Mouse (Mus musculus) ES-Bruce4 (cell line): ENCODE results near the gene 2210010C04Rik. TPM values are rescaled to one million over a fixed set of nuclear protein-coding genes. Genes with fewer than 3 reads are reported as not detected.

Experiments
- H3K27ac ChIP-seq: 2 replicates; pipeline ENCODE4 v1.5.1; 2012; ENCODE audit warnings: low read length, inconsistent platforms; ENCODE audit not compliant: insufficient read depth
- H3K27me3 ChIP-seq: 2 replicates; pipeline ENCODE4 v1.6.1; 2012; ENCODE audit warnings: mild to moderate bottlenecking, low read length, inconsistent platforms; ENCODE audit not compliant: control insufficient read depth, poor library complexity, insufficient read depth, severe bottlenecking
- H3K36me3 ChIP-seq: 2 replicates; pipeline ENCODE4 v1.6.1; 2012; ENCODE audit warnings: inconsistent platforms, mild to moderate bottlenecking, low read length, moderate library complexity; ENCODE audit not compliant: control insufficient read depth, poor library complexity, insufficient read depth, severe bottlenecking
- H3K4me1 ChIP-seq: one replicate; pipeline ENCODE4 v1.8.1; 2011; ENCODE audit warnings: low read length; ENCODE audit not compliant: control insufficient read depth, insufficient read depth
- H3K4me3 ChIP-seq: 2 replicates; pipeline ENCODE4 v1.5.1; 2011; ENCODE audit warnings: low read depth, mild to moderate bottlenecking, low read length
- H3K9ac ChIP-seq: 2 replicates; pipeline ENCODE4 v1.6.1; 2012; ENCODE audit warnings: low read depth, mild to moderate bottlenecking, inconsistent platforms; ENCODE audit not compliant: poor library complexity, severe bottlenecking
- H3K9me3 ChIP-seq: replicated peaks from 2 replicates; pipeline ENCODE4 v1.6.1; 2012; ENCODE audit warnings: mild to moderate bottlenecking, low read length, inconsistent platforms; ENCODE audit not compliant: control insufficient read depth, poor library complexity, insufficient read depth, severe bottlenecking
- CTCF ChIP-seq: IDR thresholded peaks from one replicate; pipeline ENCODE4 v1.8.1; 2011; ENCODE audit warnings: low read depth, low read length
- EP300 ChIP-seq: IDR thresholded peaks from 2 replicates; pipeline ENCODE4 v1.6.1; 2011; ENCODE audit warnings: low read depth, low read length; ENCODE audit not compliant: insufficient read depth
- POLR2A ChIP-seq: IDR thresholded peaks from one replicate; pipeline ENCODE4 v1.8.1; 2011; ENCODE audit warnings: low read length; ENCODE audit not compliant: insufficient read depth
- polyA plus RNA-seq: library from polyadenylated mRNA; stranded (reverse); fragments of >200 nt; gene quantifications from 2 replicates; pipeline ENCODE4 v1.2.4, GENCODE M21; 2011; ENCODE audit warnings: low read depth; ENCODE audit not compliant: missing spikeins, insufficient read depth, insufficient read length

2210010C04Rik gene
- not detected in 2 replicates for polyA plus RNA-seq

- TF ChIP-seq POLR2A (no peak), EP300 (no peak), CTCF (no peak)
Measured at GRCm38 (mm10) chr6:41035409-41035808, at the start of gene 2210010C04Rik. TSS of gene 2210010C04Rik (minus strand) at chr6:41035509.

GRCm38 (mm10) chr6:41080121-41080520 lies 44.8 kb upstream of the 2210010C04Rik start:
- Histone ChIP-seq H3K9ac (no peak overlapping the region), H3K27ac (no peak overlapping the region), H3K4me1 (no peaks in the 10 kb centered on the region), H3K27me3 (no peaks in the 10 kb centered on the region), H3K36me3 (no peaks in the 10 kb centered on the region), H3K9me3 (no peaks in the 10 kb centered on the region), H3K4me3 (no peak overlapping the region)
- TF ChIP-seq EP300 (no peak), CTCF (no peak), POLR2A (no peak)

More at GRCm38 (mm10) chr6:41035409-41035808, at the start of gene 2210010C04Rik:
- Histone ChIP-seq H3K36me3 (no peaks in the 10 kb centered on the region), H3K27ac (no peak within 1 kb of the TSS), H3K9ac (no peak within 1 kb of the TSS), H3K27me3 (no peaks in the 10 kb centered on the region), H3K4me1 (peaks cover 1% of the 10 kb centered on the region), H3K9me3 (no peaks in the 10 kb centered on the region), H3K4me3 (no peak within 1 kb of the TSS)

- H3K9me3 ChIP-seq: no peaks in the 10 kb centered on the region
- no peak overlapping the region for H3K27ac ChIP-seq
- no peak for TF ChIP-seq CTCF
- no peak for TF ChIP-seq EP300
- TF ChIP-seq POLR2A: no peak
Measured at GRCm38 (mm10) chr6:41078539-41079303, 43.4 kb upstream of the 2210010C04Rik start.

GRCm38 (mm10) chr6:41075753-41076152 lies 40.4 kb upstream of the 2210010C04Rik start:
- TF ChIP-seq POLR2A (no peak), EP300 (no peak), CTCF (no peak)
- Histone ChIP-seq H3K4me1 (no peaks in the 10 kb centered on the region), H3K27ac (no peak overlapping the region), H3K9ac (no peak overlapping the region), H3K9me3 (no peaks in the 10 kb centered on the region), H3K27me3 (no peaks in the 10 kb centered on the region), H3K4me3 (no peak overlapping the region), H3K36me3 (no peaks in the 10 kb centered on the region)

More at GRCm38 (mm10) chr6:41078539-41079303, 43.4 kb upstream of the 2210010C04Rik start:
- Histone ChIP-seq H3K9ac (no peak overlapping the region), H3K4me3 (no peak overlapping the region), H3K36me3 (no peaks in the 10 kb centered on the region), H3K4me1 (no peaks in the 10 kb centered on the region), H3K27me3 (no peaks in the 10 kb centered on the region)

- Histone ChIP-seq H3K9ac (no peak overlapping the region), H3K9me3 (no peaks in the 10 kb centered on the region), H3K27me3 (peaks cover 1% of the 10 kb centered on the region; the same call in 1 of the 2 replicates), H3K4me1 (no peaks in the 10 kb centered on the region), H3K27ac (no peak overlapping the region), H3K36me3 (no peaks in the 10 kb centered on the region), H3K4me3 (no peak overlapping the region)
- no peak for TF ChIP-seq EP300
- TF ChIP-seq CTCF: no peak
- no peak for TF ChIP-seq POLR2A
Measured at GRCm38 (mm10) chr6:41063332-41063731, 28.0 kb upstream of the 2210010C04Rik start.

- no peak for TF ChIP-seq POLR2A
- TF ChIP-seq EP300: no peak
- no peak for TF ChIP-seq CTCF
- Histone ChIP-seq H3K27ac (no peak overlapping the region), H3K4me3 (no peak overlapping the region)
Measured at GRCm38 (mm10) chr6:41062746-41063145, 27.4 kb upstream of the 2210010C04Rik start.

More at GRCm38 (mm10) chr6:41062746-41063145, 27.4 kb upstream of the 2210010C04Rik start:
- no peaks in the 10 kb centered on the region for H3K36me3 ChIP-seq
- H3K9me3 ChIP-seq: no peaks in the 10 kb centered on the region
- no peak overlapping the region for H3K9ac ChIP-seq
- peaks cover 1% of the 10 kb centered on the region; the same call in 1 of the 2 replicates for H3K27me3 ChIP-seq
- H3K4me1 ChIP-seq: no peaks in the 10 kb centered on the region
